Mouse (Mus musculus) heart, postnatal 0 days (tissue): Measurements from ENCODE around the gene Prr5l. TPM values are rescaled to one million over a fixed set of nuclear protein-coding genes. Genes with fewer than 3 reads are reported as not detected.

Source experiments
- ATAC-seq: fragments of 200-750 bp; cut with Nextera tagmentation; 2 replicates; pipeline ENCODE4 v1.8.0; 2017; ENCODE audit warnings: low read depth, moderate number of reproducible peaks, moderate library complexity; ENCODE audit not compliant: insufficient read depth
- DNase-seq: peaks from one replicate; pipeline ENCODE4 v3.0.0-alpha.2; 2016; ENCODE audit warnings: low spot score
- H3K27ac ChIP-seq: fragments of 300-500 bp; sonication (generic); 2 replicates; pipeline ENCODE4 v1.5.1; 2014; ENCODE audit warnings: low read depth, mild to moderate bottlenecking
- H3K27me3 ChIP-seq: fragments of 300-500 bp; sonication (generic); 2 replicates; pipeline ENCODE4 v1.6.1; 2014; ENCODE audit warnings: low read length, mixed read lengths; ENCODE audit not compliant: control insufficient read depth, insufficient read depth
- H3K36me3 ChIP-seq: fragments of 300-500 bp; sonication (generic); replicated peaks from 2 replicates; pipeline ENCODE4 v1.6.1; 2014; ENCODE audit warnings: low read length, mixed read lengths; ENCODE audit not compliant: control insufficient read depth, insufficient read depth
- H3K4me1 ChIP-seq: fragments of 300-500 bp; sonication (generic); 2 replicates; pipeline ENCODE4 v1.6.1; 2014; ENCODE audit warnings: antibody characterized with exemption; ENCODE audit not compliant: control insufficient read depth, insufficient read depth
- H3K4me2 ChIP-seq: fragments of 300-500 bp; sonication (generic); 2 replicates; pipeline ENCODE4 v1.6.1; 2014; ENCODE audit warnings: low read depth, mild to moderate bottlenecking, low read length, moderate library complexity
- H3K4me3 ChIP-seq: fragments of 300-500 bp; sonication (generic); 2 replicates; pipeline ENCODE4 v1.5.1; 2014; ENCODE audit warnings: low read depth, low read length
- H3K9ac ChIP-seq: fragments of 300-500 bp; sonication (generic); replicated peaks from 2 replicates; pipeline ENCODE4 v1.6.1; 2014; ENCODE audit warnings: low read depth, low read length, mixed read lengths
- H3K9me3 ChIP-seq: fragments of 300-500 bp; sonication (generic); replicated peaks from 2 replicates; pipeline ENCODE4 v1.6.1; 2016; ENCODE audit warnings: low read length; ENCODE audit not compliant: control insufficient read depth
- CTCF ChIP-seq: IDR thresholded peaks from 2 replicates; pipeline ENCODE4 v1.5.1; 2016; ENCODE audit warnings: antibody characterized with exemption, control low read depth, low read depth
- EP300 ChIP-seq: IDR thresholded peaks from 2 replicates; pipeline ENCODE4 v1.6.1; 2016; ENCODE audit warnings: antibody characterized with exemption, low read depth
- WGBS: fragments of 180-500 bp; shearing (Covaris S2); extraction: QIAGEN DNeasy Blood & Tissue Kit; methylation state at CpG from one replicate; pipeline ENCODE4 v1.1.7; 2014; 5-methylcytosine and 5-hydroxymethylcytosine counted together
- polyA plus RNA-seq: library from polyadenylated mRNA; unstranded; fragments of >200 nt; fragmentation: Nextera tagmentation; extraction: Ambion mirVana; gene quantifications from 2 replicates; pipeline ENCODE4 v1.2.1, GENCODE M21; 2015
- total RNA-seq: library from RNA; depleted of rRNA; stranded (reverse); fragments of >200 nt; gene quantifications from 2 replicates; pipeline ENCODE4 v1.2.3, GENCODE M21; 2014; ENCODE audit warnings: low replicate concordance

The Prr5l gene
- total and polyA plus RNA-seq, 2 experiments from 2014 or later, result 2.9 to 16.1 TPM

GRCm38 (mm10) chr2:101679164-101679784, 203.6 kb downstream of the Prr5l start:
- DNase-seq, result peak; percentile 10
- TF ChIP-seq CTCF, result no peak
- TF ChIP-seq EP300, result no peak
- no peak for ATAC-seq
- 6% methylated on average over 15 of the region's 15 CpGs for WGBS
- Histone ChIP-seq H3K9ac (peak overlapping the region; percentile 85), H3K4me1 (peaks cover 7% of the 10 kb centered on the region; the same call in 1 of the 2 replicates), H3K4me3 (peak overlapping the region; percentile 88), H3K4me2 (peak overlapping the region; percentile 89), H3K27ac (no peak overlapping the region), H3K36me3 (peaks cover under 1% of the 10 kb centered on the region), H3K27me3 (no peaks in the 10 kb centered on the region), H3K9me3 (no peaks in the 10 kb centered on the region)

DNA sequence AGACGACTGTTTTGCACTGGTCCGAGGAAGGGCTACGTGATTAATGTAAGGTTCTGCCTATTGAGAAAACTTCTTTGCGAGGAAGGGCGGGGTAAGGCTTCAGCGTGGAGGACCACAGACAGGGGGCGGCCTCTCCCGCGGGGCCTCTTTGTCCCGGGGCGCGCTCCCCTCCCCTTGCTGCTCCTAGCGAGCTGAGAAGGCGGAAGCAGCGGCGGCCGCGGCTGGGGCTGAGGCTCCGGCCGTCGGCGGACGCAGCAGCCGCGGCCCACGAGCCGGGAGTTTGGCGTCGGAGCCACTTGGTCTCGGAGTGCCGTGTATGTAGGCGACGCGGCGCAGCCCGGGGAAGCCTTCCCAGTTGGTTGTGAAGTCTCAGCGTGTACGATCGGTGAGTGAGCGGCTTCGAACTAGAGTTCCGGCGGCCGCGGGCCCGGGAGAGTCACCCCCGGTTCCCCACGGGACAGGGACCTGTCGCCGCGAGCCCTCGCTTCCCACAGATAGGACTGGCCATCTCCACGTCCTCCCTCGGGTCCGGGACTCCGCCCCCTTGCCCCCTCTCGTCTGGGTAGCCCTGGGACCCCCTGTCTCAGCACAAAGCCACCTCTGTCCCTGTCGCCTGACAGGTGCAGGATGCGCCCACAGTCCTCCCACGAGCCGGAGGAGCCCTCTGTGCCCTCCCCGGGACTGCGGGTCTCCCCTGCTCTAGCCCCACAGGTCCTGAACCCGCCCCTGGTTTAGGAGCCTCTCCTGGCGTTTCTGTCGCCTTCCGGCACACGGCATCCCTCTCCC, 204.4 kb downstream of the Prr5l start, which contains the start of gene Traf6:
Gene Traf6 (plus strand): TSS at position 194 of the 786 bp plus-strand sequence.
- Histone ChIP-seq H3K4me3 (peak within 1 kb of the TSS; percentile 88), H3K36me3 (no peaks in the 10 kb centered on the region), H3K9me3 (no peaks in the 10 kb centered on the region), H3K27me3 (no peaks in the 10 kb centered on the region), H3K27ac (peak within 1 kb of the TSS; percentile 63), H3K4me2 (peak within 1 kb of the TSS; percentile 89), H3K9ac (peak within 1 kb of the TSS; percentile 85), H3K4me1 (peaks cover 7% of the 10 kb centered on the region; the same call in 1 of the 2 replicates)
- DNase-seq, result peak; percentile 80
- TF ChIP-seq CTCF (peak; percentile 82), EP300 (no peak)
- peak; percentile 96 for ATAC-seq
- WGBS, result under 1% methylated on average over 62 of the region's 68 CpGs

GRCm38 (mm10) chr2:101673547-101673946, 209.3 kb downstream of the Prr5l start:
- 50% methylated on average over 3 of the region's 3 CpGs for WGBS
- no peaks in the 10 kb centered on the region for H3K9me3 ChIP-seq
- no peak for ATAC-seq
- TF ChIP-seq EP300 (no peak), CTCF (no peak)
- H3K4me1 ChIP-seq, result no peaks in the 10 kb centered on the region
- no peak overlapping the region for H3K9ac ChIP-seq
- no peaks in the 10 kb centered on the region for H3K36me3 ChIP-seq
- DNase-seq, result no peak
- no peak overlapping the region for H3K27ac ChIP-seq
- no peaks in the 10 kb centered on the region for H3K27me3 ChIP-seq
- no peak overlapping the region for H3K4me3 ChIP-seq
- H3K4me2 ChIP-seq, result no peak overlapping the region

DNA sequence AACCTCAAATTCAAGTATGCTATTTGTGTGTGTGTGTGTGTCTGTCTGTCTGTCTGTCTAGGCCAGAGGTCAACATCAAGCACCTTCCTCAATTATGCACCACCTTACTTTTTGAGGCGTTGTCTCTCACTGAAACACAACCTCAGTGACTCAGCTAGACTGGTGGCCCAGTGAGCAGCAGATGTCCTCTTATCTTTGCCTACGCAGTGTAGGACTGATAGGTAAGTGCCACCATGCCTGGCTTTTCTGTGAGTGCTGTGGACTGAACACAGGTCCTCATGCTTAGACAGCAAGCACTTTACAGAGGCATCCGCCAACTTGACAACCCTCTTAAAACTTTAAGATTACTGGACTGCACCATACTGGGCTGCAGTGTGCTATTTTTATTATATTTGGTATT, 214.1 kb downstream of the Prr5l start:
- Histone ChIP-seq H3K27ac (no peak overlapping the region), H3K36me3 (no peaks in the 10 kb centered on the region), H3K9ac (no peak overlapping the region), H3K4me2 (no peak overlapping the region), H3K4me3 (no peak overlapping the region), H3K4me1 (no peaks in the 10 kb centered on the region), H3K9me3 (no peaks in the 10 kb centered on the region), H3K27me3 (no peaks in the 10 kb centered on the region)
- WGBS, result 63% methylated on average over 3 of the region's 3 CpGs
- TF ChIP-seq CTCF (no peak), EP300 (no peak)
- DNase-seq (no peak), ATAC-seq (no peak)

- H3K27me3 ChIP-seq, result no peaks in the 10 kb centered on the region
- H3K36me3 ChIP-seq, result no peaks in the 10 kb centered on the region
- no peak overlapping the region for H3K4me2 ChIP-seq
- no peak for ATAC-seq
- no peak overlapping the region for H3K4me3 ChIP-seq
- no peaks in the 10 kb centered on the region for H3K4me1 ChIP-seq
- H3K9ac ChIP-seq, result no peak overlapping the region
- H3K9me3 ChIP-seq, result no peaks in the 10 kb centered on the region
- TF ChIP-seq CTCF (no peak), EP300 (no peak)
- H3K27ac ChIP-seq, result no peak overlapping the region
- 82% methylated on average over 3 of the region's 3 CpGs for WGBS
- no peak for DNase-seq
Measured at GRCm38 (mm10) chr2:101665703-101666092, 217.1 kb downstream of the Prr5l start.
